ENCODE assay signal across 14 mouse cellular contexts in the genomic region with DNA sequence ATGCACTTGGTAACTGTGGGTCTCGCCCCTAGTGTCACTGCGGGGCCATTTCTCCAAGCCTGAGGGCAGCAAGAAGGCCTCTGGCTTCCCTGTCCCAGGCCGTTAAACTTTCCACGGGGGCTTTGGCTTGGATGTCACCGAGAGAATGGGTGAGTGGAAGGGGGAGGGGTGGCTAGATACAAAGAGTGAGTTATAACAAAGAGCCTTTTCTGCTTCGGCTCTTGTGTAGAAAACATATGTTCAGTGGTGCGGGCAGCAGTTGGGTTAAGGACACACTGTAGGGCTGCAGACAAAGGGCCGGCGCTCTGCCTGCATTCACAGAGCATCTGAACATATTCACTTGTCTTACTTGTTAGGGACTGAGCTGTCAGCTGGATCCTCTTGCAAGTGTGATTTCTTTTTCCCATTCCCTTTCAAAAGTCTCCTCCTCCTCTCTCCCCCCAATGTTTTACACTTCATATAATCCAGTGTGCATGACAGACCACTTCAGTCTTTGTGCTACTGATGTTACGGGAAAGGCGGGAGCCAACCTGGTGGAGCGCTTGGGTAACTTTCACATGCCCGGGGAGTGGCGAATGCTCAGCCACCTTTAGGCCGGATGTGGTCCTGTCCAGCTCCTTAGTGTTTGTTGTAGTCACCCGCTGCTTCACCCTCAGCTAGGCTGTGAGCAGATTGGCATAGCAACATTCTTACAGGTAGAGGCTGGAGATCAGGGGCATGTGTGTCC.
DNase-seq lines count a peak whose midpoint lies in the region; ATAC-seq and TF ChIP-seq lines count a peak whose summit lies in the region.
"Had no signal": no experiment of that assay in that cellular context is flagged by ENCODE, and none has a peak within 500 bp of the region (broad histone marks: within the 10 kb centered on the region; RNA-seq: fewer than 3 reads in every experiment).

No protein-coding gene starts in this region.

- H3K27me3 ChIP-seq in forebrain, embryonic 15.5 days, result no peaks in the 10 kb centered on the region
- peaks cover 54% of the 10 kb centered on the region for H3K27me3 ChIP-seq in midbrain, embryonic 13.5 days

- DNase-seq in embryo, embryonic 10 days (ENCODE audit: low spot score), result peak; percentile 78
- DNase-seq in embryo, embryonic 9.5 days (ENCODE audit: extremely low spot score), result no peak
- DNase-seq in brain, embryonic 14.5 days (ENCODE audit: low read depth), result peak; percentile 85
- no peak for DNase-seq in left cerebral cortex, postnatal 36 days (ENCODE audit: low spot score in 2 of 2)
- DNase-seq in thymus, adult 18-20 months, result no peak
- no peak for DNase-seq in left cerebral cortex, adult 18-20 months (ENCODE audit: low spot score in 2 of 2)
- DNase-seq: adrenal gland, adult 8-10 months; cerebellum, postnatal 36 days; gastrocnemius, adult 2 months; lung, embryonic 14.5 days had no signal

- intact Hi-C loops in left cerebral cortex, postnatal 36 days (cut with DNase I), result no loop called here

- no peak overlapping the region for H3K27ac ChIP-seq in forebrain, embryonic 15.5 days (replicated peaks)
- peak overlapping the region; percentile 44; the same call in 1 of the 2 replicates for H3K27ac ChIP-seq in midbrain, embryonic 13.5 days
- H3K27ac ChIP-seq: gastrocnemius, adult 2 months; left cerebral cortex, adult 2 months had no signal

- ATAC-seq in forebrain, embryonic 15.5 days (replicated peaks), result 0 out of 2 replicates have a peak, but pooled peaks have one; percentile 26
- ATAC-seq in midbrain, embryonic 13.5 days, result peak; percentile 80

- no peak overlapping the region for H3K4me2 ChIP-seq in forebrain, embryonic 15.5 days (replicated peaks)
- no peak overlapping the region for H3K4me2 ChIP-seq in midbrain, embryonic 13.5 days (replicated peaks)
- H3K4me2 ChIP-seq: lung, embryonic 14.5 days had no signal

- H3K36me3 ChIP-seq in forebrain, embryonic 15.5 days, result no peaks in the 10 kb centered on the region
- no peaks in the 10 kb centered on the region for H3K36me3 ChIP-seq in midbrain, embryonic 13.5 days

- 14% methylated on average over 16 of the region's 16 CpGs for WGBS in forebrain, embryonic 15.5 days
- 19% methylated on average over 16 of the region's 16 CpGs for WGBS in midbrain, embryonic 13.5 days

- H3K9ac ChIP-seq in forebrain, embryonic 15.5 days (replicated peaks), result no peak overlapping the region
- no peak overlapping the region for H3K9ac ChIP-seq in midbrain, embryonic 13.5 days (replicated peaks)
- H3K9ac ChIP-seq: lung, embryonic 14.5 days had no signal

- no peaks in the 10 kb centered on the region for H3K9me3 ChIP-seq in forebrain, embryonic 15.5 days
- no peaks in the 10 kb centered on the region for H3K9me3 ChIP-seq in midbrain, embryonic 13.5 days

- H3K4me1 ChIP-seq in forebrain, embryonic 15.5 days, result peaks cover 17% of the 10 kb centered on the region
- H3K4me1 ChIP-seq in midbrain, embryonic 13.5 days (replicated peaks), result peaks cover 63% of the 10 kb centered on the region

- no peak for TF ChIP-seq POLR2A in brain, embryonic 14.5 days (IDR thresholded peaks at IDR 0.05; ENCODE audit: borderline replicate concordance, extremely low read depth, insufficient read depth, insufficient read length, poor library complexity, severe bottlenecking)

- H3K4me3 ChIP-seq in forebrain, embryonic 15.5 days, result no peak overlapping the region
- no peak overlapping the region for H3K4me3 ChIP-seq in midbrain, embryonic 13.5 days (replicated peaks)
- H3K4me3 ChIP-seq: erythroblast, embryonic 14.5 days; gastrocnemius, adult 2 months; left cerebral cortex, adult 2 months had no signal

- TF ChIP-seq CTCF in brain, embryonic 14.5 days (IDR thresholded peaks at IDR 0.05; ENCODE audit: borderline replicate concordance, extremely low read depth, insufficient read depth, insufficient read length), result no peak

Comparison
In these comparisons a context has a peak if more than half of its experiments do, and no peak if none do; other contexts are left out.
1. DNase-seq: peak in embryo, embryonic 10 days (single experiment) and brain, embryonic 14.5 days (single experiment); none in embryo, embryonic 9.5 days (single experiment), left cerebral cortex, postnatal 36 days (0 of 2), thymus, adult 18-20 months (0 of 2) and left cerebral cortex, adult 18-20 months (0 of 2).